ENCODE assay signal across 12 mouse cellular contexts in genomic region chr2:47088635-47089034, GRCm38 (mm10).
A peak's percentile ranks its signal among the peaks of the same experiment; 100 is the strongest.
DNase-seq lines count a peak whose midpoint lies in the region; ATAC-seq and TF ChIP-seq lines count a peak whose summit lies in the region.
"Had no signal": no experiment of that assay in that cellular context is flagged by ENCODE, and none has a peak within 500 bp of the region (broad histone marks: within the 10 kb centered on the region; RNA-seq: fewer than 3 reads in every experiment).

No protein-coding gene starts in this region.

- no peaks in the 10 kb centered on the region for H3K4me1 ChIP-seq in forebrain, postnatal 0 days (ENCODE audit: insufficient read depth)
- H3K4me1 ChIP-seq in forebrain, embryonic 12.5 days: no peaks in the 10 kb centered on the region
- no peaks in the 10 kb centered on the region for H3K4me1 ChIP-seq in lung, embryonic 16.5 days (replicated peaks; ENCODE audit: control insufficient read depth, insufficient read depth, low read length)
- H3K4me1 ChIP-seq in midbrain, embryonic 11.5 days (ENCODE audit: control insufficient read depth, insufficient read depth, low read length): no peaks in the 10 kb centered on the region
- H3K4me1 ChIP-seq: embryonic facial prominence, embryonic 12.5 days; limb, embryonic 15.5 days had no signal

- no peak overlapping the region for H3K4me2 ChIP-seq in forebrain, postnatal 0 days (ENCODE audit: low read depth)
- H3K4me2 ChIP-seq in forebrain, embryonic 12.5 days: no peak overlapping the region
- no peak overlapping the region for H3K4me2 ChIP-seq in lung, embryonic 16.5 days (ENCODE audit: low read depth, low read length)
- no peak overlapping the region for H3K4me2 ChIP-seq in midbrain, embryonic 11.5 days
- H3K4me2 ChIP-seq: embryonic facial prominence, embryonic 12.5 days; limb, embryonic 15.5 days had no signal

- 24% methylated on average over 4 of the region's 4 CpGs for WGBS in forebrain, postnatal 0 days
- 29% methylated on average over 4 of the region's 4 CpGs for WGBS in forebrain, embryonic 12.5 days
- 28% methylated on average over 4 of the region's 4 CpGs for WGBS in lung, embryonic 16.5 days
- 53% methylated on average over 4 of the region's 4 CpGs for WGBS in midbrain, embryonic 11.5 days

- DNase-seq in forebrain, postnatal 0 days: peak; percentile 9
- no peak for DNase-seq in lung, adult 18-20 months
- DNase-seq in cerebellum, adult 9-10 months: peak; percentile 36
- peak; percentile 2 to 8 for DNase-seq in kidney, postnatal 36 days
- no peak for DNase-seq in urinary bladder, postnatal 25 days (ENCODE audit: low spot score)
- no peak for DNase-seq in midbrain, embryonic 11.5 days (ENCODE audit: low spot score, missing footprints)
- DNase-seq: gastrocnemius, postnatal 14 days had no signal

- ATAC-seq in forebrain, postnatal 0 days: peak; percentile 32; the same call in 1 of the 2 replicates
- no peak for ATAC-seq in forebrain, embryonic 12.5 days (ENCODE audit: low FRiP score)
- peak; percentile 96 for ATAC-seq in lung, embryonic 16.5 days (ENCODE audit: low read depth)
- no peak for ATAC-seq in midbrain, embryonic 11.5 days (ENCODE audit: low FRiP score)
- ATAC-seq: inflammation-experienced regulatory T-cells, adult 6 months had no signal

- H3K9ac ChIP-seq in forebrain, postnatal 0 days: no peak overlapping the region
- H3K9ac ChIP-seq in forebrain, embryonic 12.5 days: no peak overlapping the region
- no peak overlapping the region for H3K9ac ChIP-seq in lung, embryonic 16.5 days (ENCODE audit: low read length)
- no peak overlapping the region for H3K9ac ChIP-seq in midbrain, embryonic 11.5 days (ENCODE audit: low read length)
- H3K9ac ChIP-seq: embryonic facial prominence, embryonic 12.5 days; limb, embryonic 15.5 days had no signal

- no peaks in the 10 kb centered on the region for H3K27me3 ChIP-seq in forebrain, postnatal 0 days (ENCODE audit: insufficient read depth, low read length)
- no peaks in the 10 kb centered on the region for H3K27me3 ChIP-seq in forebrain, embryonic 12.5 days
- no peaks in the 10 kb centered on the region for H3K27me3 ChIP-seq in lung, embryonic 16.5 days (ENCODE audit: control insufficient read depth, insufficient read depth, low read depth, low read length)
- no peaks in the 10 kb centered on the region for H3K27me3 ChIP-seq in midbrain, embryonic 11.5 days (ENCODE audit: control insufficient read depth, insufficient read depth, low read length)
- H3K27me3 ChIP-seq: embryonic facial prominence, embryonic 12.5 days; limb, embryonic 15.5 days had no signal

- H3K4me3 ChIP-seq in forebrain, postnatal 0 days (ENCODE audit: low read depth, low read length): no peak overlapping the region
- no peak overlapping the region for H3K4me3 ChIP-seq in forebrain, embryonic 12.5 days (replicated peaks)
- H3K4me3 ChIP-seq in lung, embryonic 16.5 days (ENCODE audit: low read length): no peak overlapping the region
- no peak overlapping the region for H3K4me3 ChIP-seq in midbrain, embryonic 11.5 days (ENCODE audit: low read depth, low read length)
- H3K4me3 ChIP-seq: embryonic facial prominence, embryonic 12.5 days; limb, embryonic 15.5 days had no signal

- H3K36me3 ChIP-seq in forebrain, postnatal 0 days (ENCODE audit: insufficient read depth): no peaks in the 10 kb centered on the region
- no peaks in the 10 kb centered on the region for H3K36me3 ChIP-seq in forebrain, embryonic 12.5 days (replicated peaks)
- no peaks in the 10 kb centered on the region for H3K36me3 ChIP-seq in lung, embryonic 16.5 days (ENCODE audit: control insufficient read depth, insufficient read depth, low read length)
- no peaks in the 10 kb centered on the region for H3K36me3 ChIP-seq in midbrain, embryonic 11.5 days (ENCODE audit: control insufficient read depth, insufficient read depth, low read length)
- H3K36me3 ChIP-seq: embryonic facial prominence, embryonic 12.5 days; limb, embryonic 15.5 days had no signal

- no peaks in the 10 kb centered on the region for H3K9me3 ChIP-seq in forebrain, postnatal 0 days (ENCODE audit: low read length)
- no peaks in the 10 kb centered on the region for H3K9me3 ChIP-seq in forebrain, embryonic 12.5 days
- H3K9me3 ChIP-seq in lung, embryonic 16.5 days (ENCODE audit: control insufficient read depth, low read length): no peaks in the 10 kb centered on the region
- no peaks in the 10 kb centered on the region for H3K9me3 ChIP-seq in midbrain, embryonic 11.5 days (ENCODE audit: control insufficient read depth, low read length)
- H3K9me3 ChIP-seq: embryonic facial prominence, embryonic 12.5 days; limb, embryonic 15.5 days had no signal

- no peak overlapping the region for H3K27ac ChIP-seq in forebrain, postnatal 0 days (ENCODE audit: low read depth, low read length)
- H3K27ac ChIP-seq in forebrain, embryonic 12.5 days: no peak overlapping the region
- H3K27ac ChIP-seq in lung, embryonic 16.5 days (ENCODE audit: low read length): no peak overlapping the region
- no peak overlapping the region for H3K27ac ChIP-seq in midbrain, embryonic 11.5 days (ENCODE audit: low read depth, low read length)
- H3K27ac ChIP-seq: embryonic facial prominence, embryonic 12.5 days; limb, embryonic 15.5 days had no signal

- TF ChIP-seq CTCF in forebrain, postnatal 0 days (IDR thresholded peaks at IDR 0.05; ENCODE audit: low read depth): no peak

Comparison
In these comparisons a context has a peak if more than half of its experiments do, and no peak if none do; other contexts are left out.
1. ATAC-seq: peak in forebrain, postnatal 0 days (single experiment) and lung, embryonic 16.5 days (single experiment); none in forebrain, embryonic 12.5 days (single experiment) and midbrain, embryonic 11.5 days (single experiment).
2. DNase-seq: peak in forebrain, postnatal 0 days (single experiment), cerebellum, adult 9-10 months (single experiment) and kidney, postnatal 36 days (2 of 2); none in lung, adult 18-20 months (0 of 2), urinary bladder, postnatal 25 days (single experiment) and midbrain, embryonic 11.5 days (single experiment).